Mouse (Mus musculus) neural tube, embryonic 11.5 days (tissue): ENCODE measurements at regions not wholly inside any gene's neighbourhood (a gene's known extent, or its start where the extent isn't known, plus 50 kb on each side); places are given as distances from the start of the nearest gene placed in this dataset.

ENCODE experiments used
- ATAC-seq: fragments of 200-750 bp; cut with Nextera tagmentation; 2 replicates; pipeline ENCODE4 v1.8.0; 2017; ENCODE audit warnings: moderate number of reproducible peaks, mild to moderate bottlenecking, moderate TSS enrichment, moderate library complexity; ENCODE audit not compliant: insufficient read depth, low FRiP score, low TSS enrichment
- DNase-seq: peaks from one replicate; pipeline ENCODE4 v3.0.0-alpha.2; 2015; ENCODE audit warnings: low spot score
- H3K27ac ChIP-seq: fragments of 300-500 bp; sonication (generic); 2 replicates; pipeline ENCODE4 v1.5.1; 2014; ENCODE audit warnings: low read depth, mild to moderate bottlenecking, low read length
- H3K27me3 ChIP-seq: fragments of 300-500 bp; sonication (generic); 2 replicates; pipeline ENCODE4 v1.6.1; 2014; ENCODE audit warnings: mild to moderate bottlenecking, low read length, mixed read lengths; ENCODE audit not compliant: control insufficient read depth, insufficient read depth
- H3K36me3 ChIP-seq: fragments of 300-500 bp; sonication (generic); 2 replicates; pipeline ENCODE4 v1.6.1; 2014; ENCODE audit warnings: mild to moderate bottlenecking, low read length, moderate library complexity, mixed read lengths; ENCODE audit not compliant: control insufficient read depth, insufficient read depth
- H3K4me1 ChIP-seq: fragments of 300-500 bp; sonication (generic); 2 replicates; pipeline ENCODE4 v1.6.1; 2014; ENCODE audit warnings: low read length, mixed read lengths; ENCODE audit not compliant: control insufficient read depth, insufficient read depth
- H3K4me2 ChIP-seq: fragments of 300-500 bp; sonication (generic); 2 replicates; pipeline ENCODE4 v1.6.1; 2014; ENCODE audit warnings: low read depth, mild to moderate bottlenecking, moderate library complexity
- H3K4me3 ChIP-seq: fragments of 300-500 bp; sonication (generic); 2 replicates; pipeline ENCODE4 v1.5.1; 2014; ENCODE audit warnings: low read depth, low read length
- H3K9ac ChIP-seq: fragments of 300-500 bp; sonication (generic); 2 replicates; pipeline ENCODE4 v1.6.1; 2014; ENCODE audit warnings: mild to moderate bottlenecking, low read length
- H3K9me3 ChIP-seq: fragments of 300-500 bp; sonication (generic); 2 replicates; pipeline ENCODE4 v1.6.1; 2016; ENCODE audit warnings: low read length; ENCODE audit not compliant: control insufficient read depth
- WGBS: fragments of 180-500 bp; shearing (Covaris S2); extraction: QIAGEN DNeasy Blood & Tissue Kit; methylation state at CpG from one replicate; pipeline ENCODE4 v1.1.7; 2014; 5-methylcytosine and 5-hydroxymethylcytosine counted together

DNA sequence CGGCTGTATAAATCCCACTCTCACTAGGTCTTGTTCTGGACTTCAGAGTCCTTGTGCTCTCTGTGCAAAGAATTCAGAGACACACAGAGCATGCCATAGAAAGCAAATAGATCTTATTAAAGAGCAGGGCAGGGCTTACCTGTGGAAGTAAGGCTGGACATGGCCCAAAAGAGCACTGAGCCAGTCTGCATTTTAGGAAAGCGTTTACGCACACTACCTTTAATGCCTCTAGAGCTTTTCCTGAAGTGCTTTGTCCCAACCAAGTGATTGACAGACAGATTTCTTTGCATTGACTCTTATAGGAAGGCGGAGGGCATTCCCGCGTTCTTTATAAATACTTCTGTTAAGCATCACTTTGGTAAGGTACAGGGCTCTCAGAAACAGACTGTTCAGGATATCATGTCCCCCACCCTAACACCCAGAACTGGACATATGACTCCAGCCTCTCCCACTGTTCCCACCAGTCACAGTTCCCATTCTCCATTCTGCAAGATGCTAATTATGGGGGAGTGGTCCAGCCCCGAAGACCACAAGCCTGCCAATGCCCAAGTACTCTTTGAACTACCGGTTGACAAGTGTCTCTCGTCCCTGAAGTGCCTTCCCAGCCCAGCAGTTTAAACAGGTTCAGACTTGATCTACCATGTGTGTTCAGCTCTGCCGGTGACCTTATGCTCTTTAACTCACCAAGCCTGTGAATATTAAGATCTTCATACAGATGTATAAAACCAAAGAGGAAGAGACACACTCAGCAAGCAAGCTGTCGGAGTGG, 369.7 kb downstream of the Etnk1 start:
- no peaks in the 10 kb centered on the region for H3K4me1 ChIP-seq
- 86% methylated on average over 11 of the region's 11 CpGs for WGBS
- H3K9ac ChIP-seq: no peak overlapping the region
- no peaks in the 10 kb centered on the region for H3K27me3 ChIP-seq
- no peak for ATAC-seq
- H3K4me2 ChIP-seq: no peak overlapping the region
- no peaks in the 10 kb centered on the region for H3K9me3 ChIP-seq
- no peak overlapping the region for H3K4me3 ChIP-seq
- no peak for DNase-seq
- H3K27ac ChIP-seq: no peak overlapping the region
- no peaks in the 10 kb centered on the region for H3K36me3 ChIP-seq

DNA sequence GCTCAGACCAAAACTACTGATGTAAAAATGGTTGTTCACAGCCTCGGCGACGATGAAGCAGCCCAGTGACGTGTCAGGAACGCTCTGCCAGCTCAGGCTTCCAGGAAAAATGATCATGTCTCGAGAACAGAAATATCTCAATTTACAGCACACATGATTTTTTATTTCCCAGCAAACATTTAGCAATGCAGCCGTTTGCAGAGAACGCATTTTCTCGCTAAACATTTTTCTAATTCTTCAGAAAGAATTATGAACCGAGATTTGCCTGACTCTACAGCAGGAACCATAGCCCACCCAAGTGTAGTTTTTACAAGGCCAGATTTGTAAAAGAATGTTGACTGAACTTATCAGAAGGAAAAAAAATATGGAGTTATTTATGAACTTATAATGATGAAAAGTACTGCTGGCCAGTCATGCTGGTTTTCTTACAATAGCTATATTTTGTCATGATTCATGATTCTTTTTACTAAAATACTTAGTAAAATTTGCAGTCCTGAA, 380.4 kb downstream of the Etnk1 start:
- ATAC-seq (no peak), DNase-seq (no peak)
- Histone ChIP-seq H3K27me3 (no peaks in the 10 kb centered on the region), H3K9ac (no peak overlapping the region), H3K27ac (no peak overlapping the region), H3K9me3 (no peaks in the 10 kb centered on the region), H3K4me1 (no peaks in the 10 kb centered on the region), H3K36me3 (no peaks in the 10 kb centered on the region), H3K4me2 (no peak overlapping the region), H3K4me3 (no peak overlapping the region)
- 89% methylated on average over 10 of the region's 10 CpGs for WGBS

DNA sequence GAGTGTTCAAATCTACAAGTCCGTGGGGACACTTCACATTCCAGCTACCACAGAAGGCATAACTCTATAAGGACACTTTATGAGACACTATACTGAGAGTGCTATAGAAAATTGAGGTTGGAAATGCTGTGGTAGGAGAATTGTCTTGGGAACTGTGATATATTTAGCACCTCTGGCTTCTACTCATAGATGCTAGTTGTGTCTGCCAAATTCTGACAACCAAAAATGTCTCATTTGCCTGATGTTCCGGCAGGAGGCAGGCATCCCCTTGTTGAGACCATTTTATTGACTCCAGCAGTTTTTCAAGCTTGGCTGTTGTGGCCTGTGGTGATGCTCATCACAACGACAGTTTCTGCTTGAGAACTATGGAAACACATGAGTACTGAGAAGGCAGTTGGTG, 387.9 kb downstream of the Etnk1 start:
- Histone ChIP-seq H3K27me3 (no peaks in the 10 kb centered on the region), H3K9me3 (no peaks in the 10 kb centered on the region), H3K27ac (no peak overlapping the region), H3K36me3 (no peaks in the 10 kb centered on the region), H3K4me3 (no peak overlapping the region), H3K4me1 (no peaks in the 10 kb centered on the region), H3K4me2 (no peak overlapping the region), H3K9ac (no peak overlapping the region)
- no peak for DNase-seq
- WGBS: 77% methylated on average over 3 of the region's 3 CpGs
- no peak for ATAC-seq

DNA sequence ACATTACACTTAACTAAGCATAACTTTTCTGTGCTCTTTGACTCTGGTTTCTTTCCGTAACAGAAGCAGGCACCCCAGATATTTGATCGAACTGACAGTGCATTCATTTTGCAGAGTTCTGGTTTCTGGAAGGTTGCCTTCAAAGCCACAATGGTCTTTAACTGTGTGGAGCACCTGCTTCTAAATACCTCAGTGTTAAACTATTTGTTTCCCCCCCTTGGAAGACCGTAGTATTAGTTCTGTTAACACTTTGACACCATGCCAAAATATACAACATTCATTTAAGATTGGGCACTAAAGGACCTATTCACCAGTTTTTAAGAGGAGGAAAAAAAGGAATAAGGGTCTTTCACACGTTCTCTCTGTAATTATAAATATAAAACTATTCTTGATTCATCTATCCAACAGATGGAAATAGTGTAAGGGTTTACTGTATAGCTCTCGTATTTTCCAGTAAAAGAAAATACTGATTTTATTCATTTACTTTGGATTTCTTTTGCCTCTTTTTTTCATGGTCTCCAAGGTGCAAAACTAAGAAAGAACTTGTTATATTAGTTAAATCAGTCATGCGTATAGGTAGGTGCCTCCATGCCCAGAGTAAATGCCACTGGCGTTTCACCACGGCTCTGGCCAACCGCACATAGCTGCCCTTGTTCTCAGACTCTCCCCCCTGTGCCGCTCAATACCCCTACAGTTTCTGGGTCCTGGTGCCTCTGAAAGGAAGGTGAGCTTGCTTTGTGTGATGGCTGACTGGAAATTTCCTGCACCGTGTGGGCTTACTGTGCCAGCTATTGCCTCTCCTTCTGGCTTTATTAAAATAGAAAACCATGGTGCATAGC, 391.2 kb downstream of the Etnk1 start:
- Histone ChIP-seq H3K9me3 (no peaks in the 10 kb centered on the region), H3K9ac (no peak overlapping the region), H3K36me3 (no peaks in the 10 kb centered on the region), H3K27ac (no peak overlapping the region), H3K4me3 (no peak overlapping the region), H3K4me1 (no peaks in the 10 kb centered on the region), H3K27me3 (no peaks in the 10 kb centered on the region), H3K4me2 (no peak overlapping the region)
- DNase-seq: no peak
- no peak for ATAC-seq
- 84% methylated on average over 11 of the region's 11 CpGs for WGBS

DNA sequence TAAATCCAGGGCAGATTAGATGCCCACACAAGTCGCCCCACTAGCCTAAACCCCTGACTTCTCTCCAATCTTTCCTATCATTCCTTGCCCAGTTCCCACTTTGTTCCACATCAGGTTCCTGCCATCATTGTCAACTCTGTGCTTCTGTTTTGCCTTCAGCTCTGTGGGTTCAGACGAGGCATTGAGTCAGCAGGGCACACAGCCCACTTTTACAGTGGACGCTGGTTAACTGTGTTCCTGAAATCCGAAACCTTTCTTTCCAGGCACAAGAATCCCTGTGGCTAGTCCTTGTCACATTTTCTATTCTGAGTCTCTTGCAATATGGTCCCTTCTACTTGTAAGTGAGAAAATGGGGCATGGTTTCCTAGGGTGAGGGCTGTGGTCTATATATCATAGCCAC, 392.3 kb downstream of the Etnk1 start:
- no peak for ATAC-seq
- Histone ChIP-seq H3K4me2 (no peak overlapping the region), H3K4me3 (no peak overlapping the region), H3K4me1 (no peaks in the 10 kb centered on the region), H3K36me3 (no peaks in the 10 kb centered on the region), H3K9ac (no peak overlapping the region), H3K9me3 (no peaks in the 10 kb centered on the region), H3K27ac (no peak overlapping the region), H3K27me3 (no peaks in the 10 kb centered on the region)
- no peak for DNase-seq
- WGBS: 58% methylated on average over 4 of the region's 4 CpGs

DNA sequence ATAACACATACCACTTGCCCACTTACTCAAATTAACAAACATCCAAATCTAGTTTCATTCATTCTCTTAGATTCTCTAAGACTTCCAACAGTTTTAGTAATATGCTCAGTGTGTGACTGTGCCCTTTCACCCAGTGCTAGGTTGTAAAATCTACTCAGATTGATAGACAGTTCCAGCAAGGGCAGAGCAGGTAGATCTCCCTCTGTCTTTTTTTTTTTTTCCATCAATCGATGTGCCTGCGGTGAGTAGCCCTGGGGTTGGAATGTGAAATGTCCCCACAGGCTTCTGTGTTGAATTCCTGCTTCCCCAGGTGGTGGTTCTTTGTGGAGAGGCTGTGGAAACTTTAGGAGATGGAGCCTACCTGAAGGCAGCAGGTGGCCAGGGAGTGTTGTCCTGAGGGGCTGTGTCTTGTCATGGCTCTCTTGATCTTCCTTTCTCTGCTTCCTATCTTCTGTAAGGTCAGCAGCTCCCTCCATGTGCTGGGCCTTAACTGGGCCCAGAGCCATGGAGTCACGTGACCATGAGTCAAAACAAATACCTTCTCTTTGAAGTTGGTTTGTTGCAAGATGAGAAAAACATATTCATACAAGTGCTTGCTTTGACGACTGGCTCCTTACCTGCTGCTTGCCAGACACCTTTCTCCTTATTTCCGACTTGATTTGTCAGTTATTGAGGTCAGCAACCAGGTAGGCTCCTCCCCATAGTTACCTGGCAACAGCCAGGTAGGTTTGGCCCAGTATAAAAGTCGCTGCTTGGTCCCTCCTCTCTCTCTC, 394.5 kb downstream of the Etnk1 start:
- ATAC-seq: no peak
- H3K4me1 ChIP-seq: no peaks in the 10 kb centered on the region
- H3K4me2 ChIP-seq: no peak overlapping the region
- H3K9me3 ChIP-seq: no peaks in the 10 kb centered on the region
- H3K36me3 ChIP-seq: no peaks in the 10 kb centered on the region
- no peak overlapping the region for H3K4me3 ChIP-seq
- 72% methylated on average over 6 of the region's 6 CpGs for WGBS
- H3K27me3 ChIP-seq: no peaks in the 10 kb centered on the region
- no peak for DNase-seq
- H3K9ac ChIP-seq: no peak overlapping the region
- no peak overlapping the region for H3K27ac ChIP-seq

DNA sequence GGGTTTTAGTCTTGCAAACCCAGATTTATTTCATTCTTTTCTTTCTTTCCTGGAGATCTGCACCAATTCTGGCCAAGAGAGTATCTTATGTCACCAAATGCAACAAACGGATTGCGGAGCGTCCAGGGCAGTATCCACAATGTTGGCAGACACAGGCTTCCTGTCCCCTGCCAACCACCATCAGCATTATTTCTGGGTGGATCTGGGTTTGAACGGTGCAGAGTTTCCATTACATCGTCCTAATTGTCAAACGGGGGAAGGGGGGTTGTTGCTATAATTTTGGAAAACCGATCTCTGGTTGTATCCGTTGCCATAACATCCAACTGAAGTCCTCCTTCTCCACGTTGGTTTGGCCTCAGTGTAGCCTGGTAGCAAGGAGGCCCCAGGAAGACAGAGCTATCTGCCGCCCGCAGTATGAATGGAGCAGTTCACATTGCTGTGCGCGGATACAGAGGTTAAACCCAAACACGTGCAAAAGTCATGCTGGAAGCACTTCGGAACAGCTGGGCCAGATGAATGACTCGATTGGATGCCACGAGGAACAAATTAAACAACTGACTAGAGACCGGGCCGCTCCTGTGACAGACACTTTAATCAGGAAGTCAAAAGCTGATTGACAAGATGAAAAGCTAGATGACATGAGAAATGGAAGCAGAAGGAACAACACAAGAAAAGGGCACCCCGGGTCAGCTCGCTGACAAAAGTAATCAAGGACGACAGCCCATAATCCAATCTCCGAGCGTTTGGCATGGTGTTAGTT, 404.5 kb downstream of the Etnk1 start:
- DNase-seq (no peak), ATAC-seq (no peak)
- Histone ChIP-seq H3K27ac (no peak overlapping the region), H3K9ac (no peak overlapping the region), H3K9me3 (no peaks in the 10 kb centered on the region), H3K36me3 (no peaks in the 10 kb centered on the region), H3K4me2 (no peak overlapping the region), H3K4me3 (no peak overlapping the region), H3K4me1 (no peaks in the 10 kb centered on the region), H3K27me3 (no peaks in the 10 kb centered on the region)
- WGBS: 88% methylated on average over 24 of the region's 24 CpGs

DNA sequence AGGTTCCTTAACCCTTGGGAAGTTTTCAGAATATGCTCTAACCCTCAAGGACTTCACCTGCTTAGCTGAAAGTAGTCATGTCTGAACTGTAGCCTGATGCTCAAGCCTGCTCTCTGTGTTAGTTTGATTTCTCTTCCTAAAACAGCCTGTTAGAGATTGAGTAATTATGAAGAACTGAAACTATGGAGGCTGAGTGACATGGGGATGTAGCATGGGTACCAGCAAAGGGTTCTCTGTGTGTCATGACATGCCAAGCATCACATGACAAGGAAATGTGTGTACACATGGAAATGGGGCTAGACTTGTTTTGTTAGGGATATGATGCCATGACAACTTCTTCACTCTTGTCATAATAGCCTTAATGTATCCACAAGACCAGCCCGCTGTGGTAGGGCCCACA, 412.2 kb downstream of the Etnk1 start:
- Histone ChIP-seq H3K36me3 (no peaks in the 10 kb centered on the region), H3K4me3 (no peak overlapping the region), H3K27me3 (no peaks in the 10 kb centered on the region), H3K9me3 (no peaks in the 10 kb centered on the region), H3K4me1 (no peaks in the 10 kb centered on the region), H3K9ac (no peak overlapping the region), H3K27ac (no peak overlapping the region), H3K4me2 (no peak overlapping the region)
- 89% methylated on average over 1 of the region's 1 CpGs for WGBS
- ATAC-seq (no peak), DNase-seq (no peak)
